Mouse (Mus musculus): ENCODE measurements around the gene Gsto1.

- TF ChIP-seq EP300 (IDR thresholded peaks at IDR 0.05; ENCODE audit: insufficient read depth, low read depth, low read length) (no peak), CTCF (IDR thresholded peaks at IDR 0.05; ENCODE audit: low read depth, low read length) (no peak), POLR2A (IDR thresholded peaks at IDR 0.05; ENCODE audit: insufficient read depth, low read length) (no peak)
Observed at GRCm38 (mm10) chr19:47888037-47888436, 33.3 kb downstream of the Gsto1 start.

Measured in ES-Bruce4 (cell line).